Mouse (Mus musculus): ENCODE measurements at regions not wholly inside any gene's neighbourhood (a gene's known extent, or its start where the extent isn't known, plus 50 kb on each side); places are given as distances from the start of the nearest gene placed in this dataset.

DNA sequence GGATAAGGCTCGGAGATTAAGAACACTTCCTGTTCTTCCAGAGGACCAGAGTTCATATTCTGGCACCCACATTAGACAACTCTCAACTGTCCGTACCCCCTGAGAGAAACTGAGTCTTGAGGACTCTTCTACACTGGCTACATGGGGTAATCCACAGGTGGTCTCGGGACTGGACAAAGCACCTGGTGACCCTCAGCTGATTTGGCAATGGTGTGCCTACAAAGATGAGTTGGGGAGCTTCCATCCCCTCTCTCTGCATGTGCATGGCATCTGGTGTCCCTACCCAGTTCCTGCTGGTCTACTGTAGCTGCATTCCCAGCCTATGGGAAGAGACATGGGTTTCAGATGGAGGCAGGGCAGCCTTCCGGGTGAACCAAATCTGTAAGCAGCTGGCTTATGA is 61.2 kb upstream of the Kcnj15 start:
- DNase-seq (ENCODE audit: low spot score), result no peak

DNA sequence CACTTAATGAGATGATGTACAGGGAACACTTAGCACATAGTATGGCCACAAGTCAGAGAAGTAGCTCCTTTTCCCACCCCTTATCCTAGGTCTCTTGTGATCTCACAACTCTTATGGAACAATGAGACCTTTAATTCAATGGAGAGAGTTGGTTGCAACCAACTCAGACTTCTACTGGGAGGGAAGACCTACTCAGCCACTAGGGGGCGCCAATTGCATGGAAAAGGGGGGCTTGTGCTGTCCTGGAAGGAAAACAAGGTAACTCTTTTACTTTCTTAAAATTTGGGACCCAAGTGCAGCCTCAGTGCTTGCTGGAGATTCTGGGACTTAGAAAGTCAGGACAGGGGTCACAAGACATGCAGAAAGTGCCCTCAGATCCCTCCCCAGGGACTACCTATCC is 60.7 kb upstream of the Kcnj15 start:
- peak; percentile 76 for DNase-seq (ENCODE audit: low spot score)

DNA sequence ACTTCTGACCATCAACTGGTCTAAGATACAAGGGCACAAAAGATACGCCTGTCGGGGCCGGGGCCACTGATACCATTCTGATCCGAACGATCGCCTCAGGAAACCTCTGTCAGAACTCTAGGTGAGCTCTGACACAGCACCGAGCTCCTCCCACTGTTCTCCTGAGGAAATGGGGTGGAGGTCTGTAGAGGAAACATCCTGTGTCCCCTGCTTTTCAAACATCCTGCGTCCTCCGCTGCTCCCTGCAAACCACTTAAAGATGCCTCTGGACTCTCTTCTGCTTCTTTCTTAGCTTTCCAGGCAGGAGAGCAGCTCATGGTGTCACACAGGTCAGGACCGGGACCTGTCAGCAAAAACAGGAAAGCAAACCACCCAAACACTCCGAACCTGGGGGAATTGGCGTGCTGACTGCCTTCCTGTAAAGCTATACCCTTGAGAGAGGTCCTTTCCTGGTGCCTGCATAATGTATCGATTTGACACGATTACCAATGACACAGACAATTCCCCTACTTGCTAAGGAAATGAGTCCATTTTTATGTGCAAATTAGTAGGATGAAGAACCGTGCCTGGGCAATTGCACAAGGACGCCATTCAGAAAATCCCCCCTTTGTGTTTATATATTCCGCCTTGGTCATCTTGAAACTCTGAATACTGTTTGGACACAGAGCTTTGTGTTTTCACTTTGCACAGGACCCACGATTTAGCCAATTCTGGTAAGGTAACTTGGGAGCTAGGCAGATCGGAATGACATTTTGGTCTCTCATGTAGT is 58.4 kb upstream of the Kcnj15 start:
- DNase-seq (ENCODE audit: low spot score), result no peak

- DNase-seq (ENCODE audit: low spot score), result no peak
Measured at GRCm38 (mm10) chr16:95202126-95202883, 55.1 kb upstream of the Kcnj15 start.

- no peak for DNase-seq (ENCODE audit: low spot score)
Measured at GRCm38 (mm10) chr16:95203026-95203425, 54.3 kb upstream of the Kcnj15 start.

DNA sequence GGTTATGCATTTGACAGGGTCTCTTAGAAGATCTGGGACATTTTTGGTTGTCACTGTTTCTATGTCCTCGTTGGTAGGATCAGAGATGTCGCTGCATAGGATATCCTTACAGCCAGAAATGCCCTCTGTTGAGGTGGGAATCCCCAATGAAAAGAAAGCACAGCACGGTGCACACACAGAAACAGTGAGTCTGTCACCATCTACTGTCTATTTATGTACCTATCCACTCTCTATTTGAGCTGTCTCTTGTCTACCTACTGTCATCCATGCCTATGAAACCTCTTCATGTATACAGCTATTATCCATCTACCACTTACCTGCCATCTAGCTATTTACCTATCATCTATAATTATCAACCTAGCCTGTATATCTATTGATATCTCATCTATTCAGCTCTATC is 53.6 kb upstream of the Kcnj15 start:
- DNase-seq (ENCODE audit: low spot score), result no peak

- DNase-seq (ENCODE audit: low spot score), result no peak
Measured at GRCm38 (mm10) chr16:95204507-95204906, 52.9 kb upstream of the Kcnj15 start.

GRCm38 (mm10) chr16:95206445-95206844 is 50.9 kb upstream of the Kcnj15 start:
- DNase-seq (ENCODE audit: low spot score), result no peak

- DNase-seq (ENCODE audit: low spot score), result no peak
Measured at GRCm38 (mm10) chr16:95207547-95207946, 49.8 kb upstream of the Kcnj15 start.
